Mouse (Mus musculus) testis, postnatal 14 days (tissue): ENCODE data around the gene Nacc1.
"Not testable (repeated sequence)": the region's sequence is repeated elsewhere in the genome, so short reads cannot be mapped to it uniquely, and the experiment has no call there.

Experiments
- DNase-seq: peaks from one replicate; pipeline ENCODE4 v3.0.0; 2021; ENCODE audit warnings: low spot score

Nacc1 gene

GRCm38 (mm10) chr8:84639162-84640009 is 48.3 kb downstream of the Nacc1 start:
- DNase-seq: peak; percentile 92

- DNase-seq: no peak
These were observed 49.0 kb downstream of the Nacc1 start for GRCm38 (mm10) chr8:84638555-84639161.

GRCm38 (mm10) chr8:84637946-84638554 is 49.6 kb downstream of the Nacc1 start:
- DNase-seq: no peak

- DNase-seq: no peak
These were observed 51.5 kb downstream of the Nacc1 start for GRCm38 (mm10) chr8:84636051-84636691.

GRCm38 (mm10) chr8:84635397-84636050 is 52.1 kb downstream of the Nacc1 start:
- no peak for DNase-seq

- DNase-seq: peak; percentile 48
These were observed 52.8 kb downstream of the Nacc1 start for GRCm38 (mm10) chr8:84634849-84635304.

GRCm38 (mm10) chr8:84633841-84634584 is 53.6 kb downstream of the Nacc1 start:
- DNase-seq: no peak

- no peak for DNase-seq
These were observed 55.8 kb downstream of the Nacc1 start for GRCm38 (mm10) chr8:84631813-84632212.

- no peak for DNase-seq
These were observed 57.5 kb downstream of the Nacc1 start for GRCm38 (mm10) chr8:84630145-84630544.

GRCm38 (mm10) chr8:84629586-84629985 is 58.1 kb downstream of the Nacc1 start:
- DNase-seq: no peak

GRCm38 (mm10) chr8:84623425-84623824 is 64.2 kb downstream of the Nacc1 start:
- not testable (repeated sequence) for DNase-seq

GRCm38 (mm10) chr8:84621102-84621625 is 66.5 kb downstream of the Nacc1 start:
- DNase-seq: no peak
